Mouse (Mus musculus): ENCODE measurements around the gene Bahcc1. TPM values are rescaled to one million over a fixed set of nuclear protein-coding genes. Genes with fewer than 3 reads are reported as not detected.
A peak's percentile ranks its signal among the peaks of the same experiment; 100 is the strongest.

The Bahcc1 gene
- polyA plus RNA-seq, 1 experiment from 2014 or later, result 8.8 TPM

- peak overlapping the region; percentile 55 for H3K4me2 ChIP-seq
- H3K4me3 ChIP-seq (ENCODE audit: low read depth, low read length), result peak overlapping the region; percentile 8; the same call in 1 of the 2 replicates
- peak overlapping the region; percentile 44; the same call in 1 of the 2 replicates for H3K27ac ChIP-seq (ENCODE audit: low read depth, low read length)
- peaks cover 2% of the 10 kb centered on the region; the same call in 1 of the 2 replicates for H3K36me3 ChIP-seq (ENCODE audit: control insufficient read depth, insufficient read depth, low read length)
- ATAC-seq (replicated peaks; ENCODE audit: low FRiP score) (no peak), DNase-seq (ENCODE audit: low spot score) (no peak)
- H3K27me3 ChIP-seq (replicated peaks; ENCODE audit: control insufficient read depth, insufficient read depth, low read length), result peaks cover 33% of the 10 kb centered on the region
- no peaks in the 10 kb centered on the region for H3K9me3 ChIP-seq (ENCODE audit: control insufficient read depth, low read length)
- H3K9ac ChIP-seq (ENCODE audit: low read depth, low read length), result peak overlapping the region; percentile 17; the same call in 1 of the 2 replicates
- 9% methylated on average over 36 of the region's 36 CpGs for WGBS
- peaks cover 73% of the 10 kb centered on the region for H3K4me1 ChIP-seq (replicated peaks; ENCODE audit: control insufficient read depth, insufficient read depth, low read length)
Observed at GRCm38 (mm10) chr11:120225256-120226195, 7.2 kb upstream of the Bahcc1 start.

GRCm38 (mm10) chr11:120226421-120227280 is 6.1 kb upstream of the Bahcc1 start:
- DNase-seq (ENCODE audit: low spot score), result no peak
- Histone ChIP-seq H3K27ac (ENCODE audit: low read depth, low read length) (no peak overlapping the region), H3K9ac (ENCODE audit: low read depth, low read length) (no peak overlapping the region), H3K4me1 (replicated peaks; ENCODE audit: control insufficient read depth, insufficient read depth, low read length) (peaks cover 74% of the 10 kb centered on the region), H3K36me3 (ENCODE audit: control insufficient read depth, insufficient read depth, low read length) (peaks cover 2% of the 10 kb centered on the region; the same call in 1 of the 2 replicates), H3K27me3 (replicated peaks; ENCODE audit: control insufficient read depth, insufficient read depth, low read length) (peaks cover 33% of the 10 kb centered on the region), H3K4me2 (peak overlapping the region; percentile 55; the same call in 1 of the 2 replicates), H3K4me3 (ENCODE audit: low read depth, low read length) (no peak overlapping the region), H3K9me3 (ENCODE audit: control insufficient read depth, low read length) (no peaks in the 10 kb centered on the region)
- ATAC-seq (replicated peaks; ENCODE audit: low FRiP score), result no peak
- 57% methylated on average over 12 of the region's 12 CpGs for WGBS

GRCm38 (mm10) chr11:120227571-120228051 is 5.1 kb upstream of the Bahcc1 start:
- Histone ChIP-seq H3K4me1 (replicated peaks; ENCODE audit: control insufficient read depth, insufficient read depth, low read length) (peaks cover 81% of the 10 kb centered on the region), H3K9me3 (ENCODE audit: control insufficient read depth, low read length) (no peaks in the 10 kb centered on the region), H3K27me3 (replicated peaks; ENCODE audit: control insufficient read depth, insufficient read depth, low read length) (peaks cover 33% of the 10 kb centered on the region), H3K4me3 (ENCODE audit: low read depth, low read length) (no peak overlapping the region), H3K9ac (ENCODE audit: low read depth, low read length) (no peak overlapping the region), H3K36me3 (ENCODE audit: control insufficient read depth, insufficient read depth, low read length) (peaks cover 2% of the 10 kb centered on the region; the same call in 1 of the 2 replicates), H3K4me2 (peak overlapping the region; percentile 16), H3K27ac (ENCODE audit: low read depth, low read length) (no peak overlapping the region)
- 26% methylated on average over 8 of the region's 8 CpGs for WGBS
- peak; percentile 36 for DNase-seq (ENCODE audit: low spot score)
- ATAC-seq (replicated peaks; ENCODE audit: low FRiP score), result no peak

GRCm38 (mm10) chr11:120228116-120228890 is 4.4 kb upstream of the Bahcc1 start:
- no peak overlapping the region for H3K4me3 ChIP-seq (ENCODE audit: low read depth, low read length)
- DNase-seq (ENCODE audit: low spot score), result no peak
- no peak for ATAC-seq (replicated peaks; ENCODE audit: low FRiP score)
- peak overlapping the region; percentile 98 for H3K4me2 ChIP-seq
- H3K27ac ChIP-seq (ENCODE audit: low read depth, low read length), result no peak overlapping the region
- 56% methylated on average over 9 of the region's 9 CpGs for WGBS
- peaks cover 2% of the 10 kb centered on the region; the same call in 1 of the 2 replicates for H3K36me3 ChIP-seq (ENCODE audit: control insufficient read depth, insufficient read depth, low read length)
- H3K9ac ChIP-seq (ENCODE audit: low read depth, low read length), result 0 out of 2 replicates have a peak overlapping the region, but pooled peaks have one; percentile 20
- H3K9me3 ChIP-seq (ENCODE audit: control insufficient read depth, low read length), result no peaks in the 10 kb centered on the region
- H3K27me3 ChIP-seq (replicated peaks; ENCODE audit: control insufficient read depth, insufficient read depth, low read length), result peaks cover 33% of the 10 kb centered on the region
- H3K4me1 ChIP-seq (replicated peaks; ENCODE audit: control insufficient read depth, insufficient read depth, low read length), result peaks cover 77% of the 10 kb centered on the region

- WGBS, result 48% methylated on average over 7 of the region's 7 CpGs
- H3K4me1 ChIP-seq (replicated peaks; ENCODE audit: control insufficient read depth, insufficient read depth, low read length), result peaks cover 70% of the 10 kb centered on the region
- peak overlapping the region; percentile 87; the same call in 1 of the 2 replicates for H3K4me3 ChIP-seq (ENCODE audit: low read depth, low read length)
- peak overlapping the region; percentile 98 for H3K4me2 ChIP-seq
- H3K36me3 ChIP-seq (ENCODE audit: control insufficient read depth, insufficient read depth, low read length), result peaks cover 2% of the 10 kb centered on the region; the same call in 1 of the 2 replicates
- ATAC-seq (replicated peaks; ENCODE audit: low FRiP score), result no peak
- H3K9me3 ChIP-seq (ENCODE audit: control insufficient read depth, low read length), result no peaks in the 10 kb centered on the region
- no peak for DNase-seq (ENCODE audit: low spot score)
- peak overlapping the region; percentile 25; the same call in 1 of the 2 replicates for H3K27ac ChIP-seq (ENCODE audit: low read depth, low read length)
- H3K27me3 ChIP-seq (replicated peaks; ENCODE audit: control insufficient read depth, insufficient read depth, low read length), result peaks cover 35% of the 10 kb centered on the region
- H3K9ac ChIP-seq (ENCODE audit: low read depth, low read length), result peak overlapping the region; percentile 34; the same call in 1 of the 2 replicates
Observed at GRCm38 (mm10) chr11:120228911-120229437, 3.8 kb upstream of the Bahcc1 start.

- DNase-seq (ENCODE audit: low spot score) (peak; percentile 67), ATAC-seq (replicated peaks; ENCODE audit: low FRiP score) (no peak)
- Histone ChIP-seq H3K4me2 (peak overlapping the region; percentile 98), H3K4me1 (replicated peaks; ENCODE audit: control insufficient read depth, insufficient read depth, low read length) (peaks cover 59% of the 10 kb centered on the region), H3K9me3 (ENCODE audit: control insufficient read depth, low read length) (no peaks in the 10 kb centered on the region), H3K36me3 (ENCODE audit: control insufficient read depth, insufficient read depth, low read length) (peaks cover 2% of the 10 kb centered on the region; the same call in 1 of the 2 replicates), H3K4me3 (ENCODE audit: low read depth, low read length) (peak overlapping the region; percentile 87), H3K27me3 (replicated peaks; ENCODE audit: control insufficient read depth, insufficient read depth, low read length) (peaks cover 34% of the 10 kb centered on the region), H3K9ac (ENCODE audit: low read depth, low read length) (peak overlapping the region; percentile 90), H3K27ac (ENCODE audit: low read depth, low read length) (peak overlapping the region; percentile 92)
- WGBS, result 1% methylated on average over 42 of the region's 42 CpGs
Observed at GRCm38 (mm10) chr11:120229861-120230751, 2.6 kb upstream of the Bahcc1 start.

GRCm38 (mm10) chr11:120230841-120231370 is 1.8 kb upstream of the Bahcc1 start:
- peak overlapping the region; percentile 92 for H3K27ac ChIP-seq (ENCODE audit: low read depth, low read length)
- H3K9me3 ChIP-seq (ENCODE audit: control insufficient read depth, low read length), result no peaks in the 10 kb centered on the region
- H3K36me3 ChIP-seq (ENCODE audit: control insufficient read depth, insufficient read depth, low read length), result peaks cover 2% of the 10 kb centered on the region; the same call in 1 of the 2 replicates
- H3K4me1 ChIP-seq (replicated peaks; ENCODE audit: control insufficient read depth, insufficient read depth, low read length), result peaks cover 57% of the 10 kb centered on the region
- whole genome bisulfite sequencing, result under 1% methylated on average over 58 of the region's 58 CpGs
- peak overlapping the region; percentile 98 for H3K4me2 ChIP-seq
- H3K4me3 ChIP-seq (ENCODE audit: low read depth, low read length), result peak overlapping the region; percentile 87
- peak; percentile 1; the same call in 1 of the 2 replicates for ATAC-seq (replicated peaks; ENCODE audit: low FRiP score)
- peak overlapping the region; percentile 90 for H3K9ac ChIP-seq (ENCODE audit: low read depth, low read length)
- DNase-seq (ENCODE audit: low spot score), result no peak
- peaks cover 32% of the 10 kb centered on the region for H3K27me3 ChIP-seq (replicated peaks; ENCODE audit: control insufficient read depth, insufficient read depth, low read length)

Data from liver, embryonic 11.5 days (tissue).